Mouse (Mus musculus): ENCODE data around the gene Gcnt7. TPM values are rescaled to one million over a fixed set of nuclear protein-coding genes. Genes with fewer than 3 reads are reported as not detected.

Gcnt7 gene
- polyA plus RNA-seq (2017; shearing (Covaris generic)): 3.5 TPM

GRCm38 (mm10) chr2:172458496-172458895, at the start of gene Gcnt7:
Gene Gcnt7, minus strand, starts transcription at chr2:172458596.

GRCm38 (mm10) chr2:172472318-172472717, 13.9 kb upstream of the Gcnt7 start, which contains the start of gene Fam209:
Gene Fam209, plus strand, starts transcription at chr2:172472520.

GRCm38 (mm10) chr2:172439843-172440639, 18.4 kb downstream of the Gcnt7 start, which contains the start of gene Rtf2:
Gene Rtf2, plus strand, starts transcription at chr2:172440556.

Other genes with a start within 250 kb of the Gcnt7 start
- not detected for gene Mc3r, start 210.1 kb downstream of the Gcnt7 start, polyA plus RNA-seq (2017; shearing (Covaris generic))
- 11.4 TPM for gene Fam210b, start 113.0 kb downstream of the Gcnt7 start, polyA plus RNA-seq (2017; shearing (Covaris generic))
- 2.5 TPM for gene Aurka, start 88.1 kb downstream of the Gcnt7 start, polyA plus RNA-seq (2017; shearing (Covaris generic))
- 13.1 TPM for gene Cstf1, start 87.9 kb downstream of the Gcnt7 start, polyA plus RNA-seq (2017; shearing (Covaris generic))
- 2.2 TPM for gene Cass4, start 64.8 kb downstream of the Gcnt7 start, polyA plus RNA-seq (2017; shearing (Covaris generic))
- gene Rtf2, start 18.0 kb downstream of the Gcnt7 start, polyA plus RNA-seq (2017; shearing (Covaris generic)): 69.9 TPM
- gene Fam209, start 13.9 kb upstream of the Gcnt7 start, polyA plus RNA-seq (2017; shearing (Covaris generic)): not detected
- gene Tfap2c, start 91.0 kb upstream of the Gcnt7 start, polyA plus RNA-seq (2017; shearing (Covaris generic)): not detected

Measured in effector memory CD4-positive, alpha-beta T cell, adult 5 months (primary cell).